Mouse (Mus musculus) thymus, postnatal 0 days (tissue): ENCODE measurements around the gene Mtx1. TPM values are rescaled to one million over a fixed set of nuclear protein-coding genes. Genes with fewer than 3 reads are reported as not detected.

Experiments used
- DNase-seq: peaks from one replicate; pipeline ENCODE4 v3.0.0-alpha.2; 2015; ENCODE audit warnings: low spot score
- polyA plus RNA-seq: library from polyadenylated mRNA; unstranded; fragments of >200 nt; fragmentation: Nextera tagmentation; extraction: Ambion mirVana; gene quantifications from 2 replicates; pipeline ENCODE4 v1.2.1, GENCODE M21; 2015

Mtx1 gene
- polyA plus RNA-seq: 206 and 223 TPM in 2 replicates

- DNase-seq: no peak
These were observed at the start of gene Mtx1 for GRCm38 (mm10) chr3:89226900-89227299. Mtx1 (minus strand) TSS chr3:89227088.

DNA sequence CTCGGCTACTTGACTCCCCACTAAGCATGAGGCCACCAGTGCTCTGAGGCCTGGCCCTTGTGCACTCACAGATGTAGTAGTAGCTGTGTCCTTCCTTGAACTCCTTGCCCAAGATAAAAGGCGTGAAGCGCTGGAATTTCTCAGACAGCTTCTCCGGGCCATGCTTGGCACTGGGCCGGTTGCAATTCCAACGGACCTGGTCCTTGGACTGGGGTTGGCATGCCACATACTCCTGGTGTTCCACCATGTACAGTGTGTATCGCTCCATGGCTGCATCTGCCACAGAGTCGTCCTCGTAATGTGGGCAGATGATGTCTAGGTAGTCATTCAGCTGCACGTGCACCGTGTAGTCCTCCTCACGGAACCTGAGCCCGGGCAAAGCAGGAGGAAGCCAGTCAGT is 49.2 kb upstream of the Mtx1 start:
- DNase-seq: no peak

- no peak for DNase-seq
These were observed 44.9 kb upstream of the Mtx1 start for GRCm38 (mm10) chr3:89271760-89272159.

- no peak for DNase-seq
These were observed 44.0 kb upstream of the Mtx1 start for GRCm38 (mm10) chr3:89270891-89271290.

- peak; percentile 74 for DNase-seq
These were observed 43.3 kb upstream of the Mtx1 start, which contains the start of gene Slc50a1 for GRCm38 (mm10) chr3:89270051-89270755. Slc50a1 (minus strand) TSS chr3:89270570.

DNA sequence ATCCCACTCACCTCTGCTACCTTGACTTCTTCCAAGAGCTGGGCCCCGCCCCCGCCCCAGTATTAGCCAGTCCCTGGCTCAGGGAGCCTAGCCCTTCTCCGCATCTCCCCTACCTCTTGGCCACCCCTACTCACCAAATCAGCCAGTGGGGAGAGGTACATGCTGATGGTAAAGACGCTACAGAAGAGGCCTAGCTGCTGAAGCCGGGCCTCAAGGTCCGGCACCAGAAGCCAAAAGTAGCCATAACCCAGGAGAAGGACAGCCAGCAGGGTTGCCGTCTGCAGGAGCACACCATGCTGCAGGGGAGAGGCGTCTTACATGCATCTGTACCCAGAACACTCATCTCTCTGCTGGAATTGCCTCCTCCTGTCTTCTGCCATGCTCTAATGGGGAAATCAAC is 42.0 kb upstream of the Mtx1 start:
- DNase-seq: no peak

DNA sequence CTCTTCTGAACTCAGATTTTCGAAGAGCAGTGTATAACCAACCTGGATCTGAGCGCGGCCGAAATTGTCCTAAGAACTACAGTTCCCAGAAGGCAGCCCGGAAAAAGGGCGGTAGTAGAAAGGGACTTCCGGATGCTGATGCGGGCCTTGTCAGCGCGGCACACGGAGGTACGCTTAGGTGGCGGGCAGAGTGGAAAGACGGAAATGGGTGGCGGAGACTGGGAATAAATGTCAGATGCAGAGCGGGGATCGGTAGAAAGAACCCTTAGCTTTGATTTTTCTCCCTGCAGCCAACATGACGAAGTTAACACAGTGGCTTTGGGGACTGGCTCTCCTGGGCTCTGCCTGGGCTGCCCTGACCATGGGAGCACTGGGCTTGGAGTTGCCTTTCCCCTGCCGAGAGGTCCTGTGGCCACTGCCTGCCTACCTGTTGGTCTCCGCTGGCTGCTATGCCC is 39.6 kb upstream of the Mtx1 start:
- peak; percentile 87 for DNase-seq

DNA sequence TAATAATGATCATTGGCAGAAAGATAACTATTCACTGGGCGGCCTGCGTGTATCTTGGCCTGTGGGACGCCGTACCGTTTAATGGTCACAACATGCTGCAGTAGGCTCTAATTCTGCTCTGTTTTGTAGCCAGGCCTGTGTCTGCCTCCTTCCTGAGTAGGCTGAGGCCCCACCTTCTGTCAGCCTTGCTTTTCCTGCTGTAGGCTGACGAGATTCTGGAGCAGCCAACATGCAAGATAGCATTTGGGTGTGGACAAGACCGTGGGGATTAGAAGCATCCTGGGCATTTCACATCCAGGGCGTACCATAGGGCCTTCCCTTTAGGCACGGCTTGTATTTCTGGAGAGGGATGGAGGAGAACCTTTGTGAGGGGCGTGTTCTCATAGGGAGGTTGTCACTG is 35.5 kb upstream of the Mtx1 start:
- no peak for DNase-seq

- DNase-seq: no peak
These were observed 33.3 kb upstream of the Mtx1 start for GRCm38 (mm10) chr3:89260211-89260610.

DNA sequence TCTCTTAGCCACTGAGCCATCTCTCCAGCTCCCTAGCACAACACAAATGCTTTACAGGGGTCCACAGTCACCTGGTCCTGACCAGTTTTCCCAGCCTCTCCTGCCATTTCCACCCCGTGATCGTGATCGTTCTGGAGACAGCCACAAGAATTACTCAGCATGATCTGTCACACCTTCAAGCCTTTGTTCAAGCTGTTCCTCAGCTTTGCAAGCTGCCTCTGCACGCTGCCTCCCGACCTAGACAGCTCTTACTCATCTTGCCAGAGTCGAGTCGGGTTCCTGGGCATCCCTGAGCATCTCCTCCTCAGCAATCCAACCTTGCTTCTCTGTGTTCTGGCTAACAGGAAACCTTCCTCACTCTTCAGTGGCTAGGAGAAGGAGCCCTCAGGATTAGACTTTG is 32.2 kb upstream of the Mtx1 start, which contains the start of gene Dpm3:
Dpm3 (plus strand) TSS at position 283 of the 400 bp plus-strand sequence.
- DNase-seq: no peak

GRCm38 (mm10) chr3:89256177-89256576 is 29.3 kb upstream of the Mtx1 start:
- DNase-seq: no peak

DNA sequence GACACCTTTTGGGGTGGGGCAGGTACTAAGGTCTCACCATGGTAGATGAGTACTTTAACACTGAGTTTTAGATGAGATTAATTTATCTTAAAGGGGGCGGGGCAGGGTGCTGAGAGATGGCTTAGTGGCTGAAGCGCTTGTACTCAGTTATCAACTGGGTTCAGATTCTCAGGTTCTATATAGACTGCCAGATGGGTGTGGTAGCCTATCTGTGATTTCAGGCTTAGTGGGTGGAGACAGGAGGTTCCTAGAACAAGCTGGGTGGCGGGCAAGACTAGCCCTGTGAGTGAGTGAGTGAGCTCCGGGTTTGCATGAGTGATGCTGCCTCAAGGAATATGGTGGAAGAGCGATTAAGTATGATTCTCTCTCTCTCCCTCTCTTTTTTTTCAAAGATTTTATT is 28.1 kb upstream of the Mtx1 start:
- DNase-seq: no peak

GRCm38 (mm10) chr3:89251365-89251895 is 24.5 kb upstream of the Mtx1 start:
- peak; percentile 73 for DNase-seq

GRCm38 (mm10) chr3:89250435-89251040 is 23.6 kb upstream of the Mtx1 start:
- DNase-seq: peak; percentile 42

- no peak for DNase-seq
These were observed 20.6 kb upstream of the Mtx1 start for GRCm38 (mm10) chr3:89247466-89247865.

DNA sequence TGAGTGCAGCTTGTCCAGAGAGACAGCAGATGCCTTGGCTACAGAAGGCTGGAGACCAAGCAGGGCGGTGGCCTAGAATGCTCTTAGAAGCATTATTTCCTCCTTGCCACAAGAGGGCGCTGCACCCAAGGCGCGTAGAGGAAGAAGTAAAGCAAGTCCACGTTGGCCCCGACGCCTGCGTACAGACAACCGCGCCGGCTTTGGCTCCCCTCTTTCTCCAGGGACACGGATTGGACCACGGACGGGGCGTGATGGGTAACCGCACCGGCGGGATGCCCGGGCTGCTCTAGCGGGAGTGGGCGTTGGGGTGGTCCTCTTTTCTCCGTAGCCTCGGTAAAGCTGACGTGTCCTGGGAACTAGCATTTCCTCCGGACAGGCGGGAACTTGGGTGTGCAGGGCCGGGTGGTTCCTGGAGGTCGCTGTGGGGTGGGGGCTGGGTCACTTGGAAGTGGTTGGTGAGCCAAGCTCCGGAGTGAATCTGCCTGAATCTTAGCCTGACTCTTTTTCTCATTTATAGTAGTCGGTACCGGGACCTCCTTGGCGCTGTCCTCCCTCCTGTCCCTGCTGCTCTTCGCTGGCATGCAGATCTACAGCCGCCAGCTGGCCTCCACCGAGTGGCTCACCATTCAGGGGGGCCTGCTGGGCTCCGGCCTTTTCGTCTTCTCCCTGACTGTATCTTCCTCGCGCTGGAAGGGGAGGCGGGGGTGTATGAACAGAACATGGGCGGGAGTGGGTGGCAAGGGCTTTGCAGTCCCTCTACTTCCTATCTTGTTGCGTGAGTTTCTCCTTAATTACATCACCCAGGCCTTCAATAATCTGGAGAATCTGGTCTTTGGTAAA is 19.6 kb upstream of the Mtx1 start, which contains the start of gene Trim46:
Trim46 (minus strand) TSS at position 49 of the 840 bp plus-strand sequence.
- DNase-seq: peak; percentile 89

DNA sequence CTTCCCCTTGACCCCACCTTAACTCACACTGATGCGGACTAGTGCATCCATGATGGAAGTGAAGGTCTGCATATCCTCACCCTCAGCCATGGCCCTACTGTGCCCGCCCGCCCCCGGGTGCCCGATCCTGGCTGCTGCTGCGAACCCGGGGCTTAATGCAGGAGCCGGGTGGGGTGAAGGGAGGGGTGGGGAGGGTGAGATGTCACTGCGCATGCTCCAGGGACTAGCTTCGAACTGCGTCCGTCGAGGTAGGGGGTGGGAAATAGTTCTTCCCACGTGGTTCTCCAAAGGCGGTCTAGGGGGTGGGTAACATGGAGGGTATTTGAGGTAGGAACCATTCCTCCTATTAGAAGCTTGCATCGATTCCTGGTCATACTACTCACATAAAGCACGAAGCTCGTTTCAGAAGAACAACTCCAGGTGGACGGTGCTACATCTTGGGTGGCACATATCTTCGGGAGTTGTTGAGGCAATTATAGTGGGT is 18.8 kb upstream of the Mtx1 start, which contains the start of gene Krtcap2:
Krtcap2 (plus strand) TSS at position 279 of the 484 bp plus-strand sequence.
- peak; percentile 53 for DNase-seq

DNA sequence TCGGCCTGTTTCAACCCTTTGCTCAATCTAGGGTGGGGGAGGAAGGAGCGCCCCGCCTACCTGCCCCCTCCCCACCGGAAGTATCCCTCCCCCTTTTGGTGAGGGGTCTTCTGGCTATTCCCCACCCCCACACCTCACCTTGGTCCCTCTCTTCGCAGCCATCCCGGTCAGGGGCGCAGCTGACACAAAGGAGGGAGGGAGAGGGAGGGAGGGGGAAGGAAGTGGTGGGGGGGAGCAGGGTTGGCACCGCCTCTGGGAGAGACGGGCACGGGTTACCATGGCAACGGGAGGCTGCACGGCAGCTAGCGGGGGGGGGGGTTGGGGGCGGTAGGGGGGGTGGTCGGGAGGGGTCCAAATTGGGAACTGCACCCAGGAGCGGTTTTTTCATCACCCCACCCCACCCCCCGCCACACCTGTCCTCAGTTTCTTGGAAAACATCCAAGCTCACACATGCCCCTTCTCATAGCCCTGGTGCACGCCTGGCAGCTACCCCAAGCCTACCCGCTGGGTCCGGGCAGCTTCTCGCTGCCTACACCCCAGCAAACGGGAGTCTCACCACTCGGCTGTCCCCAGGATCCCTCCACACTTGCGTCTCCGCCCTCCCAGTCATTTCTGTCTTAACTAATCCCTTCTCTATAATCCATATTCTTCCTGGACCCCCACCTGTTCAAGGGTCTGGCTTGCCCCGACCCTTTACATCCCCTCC is 18.2 kb upstream of the Mtx1 start:
- peak; percentile 71 for DNase-seq

DNA sequence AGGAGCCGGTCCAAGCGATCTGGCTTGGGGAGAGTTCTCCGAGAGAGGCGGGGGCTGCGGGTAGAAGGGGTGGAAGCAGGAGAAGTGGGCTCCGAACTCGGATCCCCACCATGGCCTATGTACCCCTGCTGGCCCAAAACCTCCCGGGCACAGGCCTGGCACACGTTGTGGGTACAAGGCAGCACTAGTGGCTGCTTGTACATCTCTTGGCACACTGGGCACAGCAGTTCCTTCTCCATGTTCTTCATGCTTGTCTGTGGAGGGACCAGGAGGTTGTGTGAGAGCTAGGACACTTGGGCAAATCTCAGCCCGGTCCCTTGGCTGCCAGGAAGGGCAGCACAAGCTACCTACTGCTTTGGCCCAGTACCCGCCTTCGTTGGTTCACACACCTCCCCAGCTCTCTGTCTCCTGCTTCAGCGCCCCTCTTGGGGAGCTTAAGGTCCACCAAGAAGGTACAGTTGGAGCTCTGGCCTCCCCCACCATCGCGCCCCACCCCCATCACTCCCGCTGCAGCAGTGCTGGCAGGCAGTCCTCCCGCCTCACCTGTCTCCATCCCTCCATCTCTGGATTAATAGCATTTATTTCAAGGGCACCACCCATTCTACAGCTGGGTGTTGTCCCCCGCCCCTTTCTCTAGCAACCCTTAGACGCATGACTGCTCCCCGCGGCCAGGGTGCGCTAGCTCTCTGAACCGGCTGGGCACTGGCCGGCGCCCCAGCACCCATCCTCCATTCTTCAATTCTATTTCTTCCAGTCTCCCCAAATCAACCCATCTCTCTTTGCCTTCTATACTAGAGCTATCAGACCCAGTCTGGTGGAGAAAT is 17.5 kb upstream of the Mtx1 start:
- DNase-seq: no peak

- peak; percentile 83 for DNase-seq
These were observed 16.7 kb upstream of the Mtx1 start for GRCm38 (mm10) chr3:89243609-89244008.
